Mouse (Mus musculus): ENCODE results near the gene Cbarp. TPM values are rescaled to one million over a fixed set of nuclear protein-coding genes. Genes with fewer than 3 reads are reported as not detected.

The Cbarp gene
- polyA plus RNA-seq, 2 experiments: 1.1 to 1.8 TPM

DNA sequence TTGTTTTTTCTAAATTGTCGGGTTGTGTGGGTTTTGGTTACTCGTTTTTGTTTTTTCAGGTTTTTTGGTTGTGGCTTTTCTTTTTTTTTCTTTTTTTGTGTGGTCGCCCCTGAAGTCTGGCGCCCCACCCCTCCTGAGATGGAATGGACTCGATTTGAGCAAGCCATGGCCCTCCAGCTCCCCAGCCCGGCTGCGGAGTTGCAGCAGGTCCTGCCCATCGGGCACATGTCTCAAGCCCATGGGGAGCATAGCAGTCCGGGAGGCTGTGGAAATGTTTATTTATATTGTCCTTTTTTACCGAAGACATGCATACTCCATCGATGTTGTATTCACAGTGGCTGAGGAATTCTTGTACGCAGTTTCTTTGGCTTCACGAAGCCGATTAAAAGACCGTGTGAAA lies 30.6 kb upstream of the Cbarp start:
- H3K36me3 ChIP-seq (replicated peaks; ENCODE audit: control insufficient read depth, insufficient read depth, low read depth): peaks cover 19% of the 10 kb centered on the region
- no peaks in the 10 kb centered on the region; the same call in 1 of the 2 replicates for H3K9me3 ChIP-seq (ENCODE audit: control insufficient read depth, low read length)
- H3K4me3 ChIP-seq (ENCODE audit: insufficient read depth in 1 of 2, low read depth in 2 of 2, low read length in 2 of 2): no peak overlapping the region
- no peak overlapping the region for H3K9ac ChIP-seq (replicated peaks)
- DNase-seq (ENCODE audit: low read depth in 3 of 3, low spot score in 3 of 3) (no peak), ATAC-seq (ENCODE audit: insufficient read depth) (no peak)
- no peak overlapping the region for H3K27ac ChIP-seq
- WGBS (ENCODE audit: insufficient replicate concordance): 88% methylated on average over 15 of the region's 15 CpGs
- peaks cover 17 to 19% of the 10 kb centered on the region in 2 experiments for H3K4me1 ChIP-seq (replicated peaks; ENCODE audit: control insufficient read depth in 2 of 2, insufficient read depth in 2 of 2, low read length in 1 of 2)
- TF ChIP-seq CTCF (IDR thresholded peaks at IDR 0.05; ENCODE audit: low read depth) (no peak), EP300 (IDR thresholded peaks at IDR 0.05; ENCODE audit: low read depth) (no peak)
- H3K27me3 ChIP-seq (ENCODE audit: control insufficient read depth, insufficient read depth, low read length): no peaks in the 10 kb centered on the region
- no peak overlapping the region for H3K4me2 ChIP-seq (ENCODE audit: low read depth)

DNA sequence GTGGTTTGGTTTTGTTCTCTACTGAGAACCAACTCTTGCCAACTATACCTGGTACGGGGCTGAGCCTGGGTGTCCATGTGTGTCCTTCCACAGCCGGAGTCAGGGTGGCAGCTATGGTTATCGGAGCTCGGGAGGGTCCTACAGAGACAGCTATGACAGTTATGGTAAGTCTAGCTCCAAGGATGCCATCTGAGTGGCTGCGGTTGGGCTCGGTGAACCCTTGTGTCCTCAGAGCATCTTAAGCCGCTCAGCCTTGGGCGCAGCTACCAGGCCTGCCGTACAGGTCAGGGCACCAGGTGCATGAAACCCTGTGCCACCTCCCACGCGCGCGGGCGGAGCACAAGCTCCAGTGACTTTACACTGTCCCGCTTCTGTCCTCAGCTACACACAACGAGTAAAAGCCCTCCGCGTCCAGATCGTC lies 30.0 kb upstream of the Cbarp start:
- Histone ChIP-seq H3K9ac (replicated peaks) (no peak overlapping the region), H3K27ac (no peak overlapping the region), H3K9me3 (ENCODE audit: control insufficient read depth, low read length) (no peaks in the 10 kb centered on the region; the same call in 1 of the 2 replicates), H3K4me1 (replicated peaks; ENCODE audit: control insufficient read depth in 2 of 2, insufficient read depth in 2 of 2, low read length in 1 of 2) (peaks cover 18 to 24% of the 10 kb centered on the region in 2 experiments), H3K4me2 (ENCODE audit: low read depth) (no peak overlapping the region), H3K36me3 (replicated peaks; ENCODE audit: control insufficient read depth, insufficient read depth, low read depth) (peaks cover 19% of the 10 kb centered on the region), H3K4me3 (ENCODE audit: insufficient read depth in 1 of 2, low read depth in 2 of 2, low read length in 2 of 2) (no peak overlapping the region), H3K27me3 (ENCODE audit: control insufficient read depth, insufficient read depth, low read length) (no peaks in the 10 kb centered on the region)
- TF ChIP-seq CTCF (IDR thresholded peaks at IDR 0.05; ENCODE audit: low read depth) (no peak), EP300 (IDR thresholded peaks at IDR 0.05; ENCODE audit: low read depth) (no peak)
- ATAC-seq (ENCODE audit: insufficient read depth) (no peak), DNase-seq (ENCODE audit: low read depth in 3 of 3, low spot score in 3 of 3) (no peak)
- WGBS (ENCODE audit: insufficient replicate concordance): 92% methylated on average over 19 of the region's 19 CpGs

DNA sequence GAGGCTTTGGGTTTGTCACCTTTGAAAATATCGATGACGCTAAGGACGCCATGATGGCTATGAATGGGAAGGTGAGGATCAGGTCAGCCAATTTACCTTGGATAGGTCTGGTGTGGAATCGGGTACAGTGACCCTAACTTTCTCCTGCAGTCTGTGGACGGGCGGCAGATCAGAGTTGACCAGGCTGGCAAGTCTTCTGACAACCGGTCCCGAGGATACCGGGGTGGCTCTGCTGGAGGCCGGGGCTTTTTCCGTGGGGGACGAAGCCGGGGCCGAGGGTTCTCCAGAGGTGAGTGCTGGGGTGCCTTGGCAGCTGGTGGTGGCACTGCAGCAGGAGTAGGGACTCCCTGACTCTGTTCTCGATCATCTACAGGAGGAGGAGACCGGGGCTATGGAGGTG lies 29.4 kb upstream of the Cbarp start:
- WGBS (ENCODE audit: insufficient replicate concordance): 91% methylated on average over 16 of the region's 16 CpGs
- no peak for TF ChIP-seq CTCF (IDR thresholded peaks at IDR 0.05; ENCODE audit: low read depth)
- ATAC-seq (ENCODE audit: insufficient read depth) (no peak), DNase-seq (ENCODE audit: low read depth in 3 of 3, low spot score in 3 of 3) (no peak)
- Histone ChIP-seq H3K36me3 (replicated peaks; ENCODE audit: control insufficient read depth, insufficient read depth, low read depth) (peaks cover 19% of the 10 kb centered on the region), H3K4me1 (replicated peaks; ENCODE audit: control insufficient read depth in 2 of 2, insufficient read depth in 2 of 2, low read length in 1 of 2) (peaks cover 23 to 29% of the 10 kb centered on the region in 2 experiments), H3K4me3 (ENCODE audit: insufficient read depth in 1 of 2, low read depth in 2 of 2, low read length in 2 of 2) (no peak overlapping the region), H3K9me3 (ENCODE audit: control insufficient read depth, low read length) (no peaks in the 10 kb centered on the region; the same call in 1 of the 2 replicates), H3K9ac (replicated peaks) (no peak overlapping the region), H3K27me3 (ENCODE audit: control insufficient read depth, insufficient read depth, low read length) (no peaks in the 10 kb centered on the region), H3K27ac (no peak overlapping the region), H3K4me2 (ENCODE audit: low read depth) (no peak overlapping the region)

DNA sequence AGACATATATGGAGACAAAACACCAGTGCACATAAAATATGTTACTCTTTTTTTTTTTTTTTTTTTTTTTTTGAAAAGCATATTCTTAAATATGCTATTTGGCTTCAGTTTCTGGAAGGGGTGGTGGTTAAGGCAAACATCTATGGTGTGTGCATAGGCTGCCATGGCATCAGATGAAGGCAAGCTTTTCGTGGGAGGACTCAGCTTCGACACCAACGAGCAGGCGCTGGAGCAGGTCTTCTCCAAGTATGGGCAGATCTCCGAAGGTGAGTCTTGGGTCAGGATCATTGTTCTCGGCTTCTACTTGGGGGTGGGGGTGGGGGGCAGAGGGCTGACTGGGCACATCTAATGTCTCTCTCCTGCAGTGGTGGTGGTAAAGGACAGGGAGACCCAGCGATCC lies 29.0 kb upstream of the Cbarp start:
- H3K36me3 ChIP-seq (replicated peaks; ENCODE audit: control insufficient read depth, insufficient read depth, low read depth): peaks cover 19% of the 10 kb centered on the region
- no peaks in the 10 kb centered on the region for H3K27me3 ChIP-seq (ENCODE audit: control insufficient read depth, insufficient read depth, low read length)
- H3K4me1 ChIP-seq (replicated peaks; ENCODE audit: control insufficient read depth in 2 of 2, insufficient read depth in 2 of 2, low read length in 1 of 2): peaks cover 24 to 29% of the 10 kb centered on the region in 2 experiments
- WGBS (ENCODE audit: insufficient replicate concordance): 94% methylated on average over 7 of the region's 7 CpGs
- no peak overlapping the region for H3K9ac ChIP-seq (replicated peaks)
- no peak overlapping the region for H3K4me3 ChIP-seq (ENCODE audit: insufficient read depth in 1 of 2, low read depth in 2 of 2, low read length in 2 of 2)
- no peak for ATAC-seq (ENCODE audit: insufficient read depth)
- no peak for DNase-seq (ENCODE audit: low read depth in 3 of 3, low spot score in 3 of 3)
- H3K27ac ChIP-seq: no peak overlapping the region
- TF ChIP-seq EP300 (IDR thresholded peaks at IDR 0.05; ENCODE audit: low read depth) (no peak), CTCF (IDR thresholded peaks at IDR 0.05; ENCODE audit: low read depth) (no peak)
- no peak overlapping the region for H3K4me2 ChIP-seq (ENCODE audit: low read depth)
- H3K9me3 ChIP-seq (ENCODE audit: control insufficient read depth, low read length): no peaks in the 10 kb centered on the region; the same call in 1 of the 2 replicates

DNA sequence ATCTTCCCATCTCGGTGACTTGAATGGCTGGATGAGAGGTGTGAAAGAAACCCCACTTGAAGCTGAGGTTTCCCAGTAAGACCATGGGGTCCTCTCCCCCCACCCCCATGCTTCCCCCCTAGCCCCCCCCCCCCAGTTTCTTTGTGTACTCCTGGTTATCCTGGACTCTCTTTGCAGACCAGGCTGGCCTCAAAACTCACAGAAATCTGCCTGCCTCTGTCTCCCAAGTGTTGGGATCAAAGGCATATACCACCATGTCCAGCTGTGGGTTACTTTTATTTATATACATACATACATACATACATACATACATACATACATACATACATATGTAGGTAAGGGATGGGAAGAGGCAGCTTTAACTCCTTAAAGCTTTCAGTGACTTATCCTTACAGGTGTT lies 28.4 kb upstream of the Cbarp start:
- ATAC-seq (ENCODE audit: insufficient read depth): no peak
- H3K27ac ChIP-seq: peak overlapping the region; percentile 88; the same call in 1 of the 2 replicates

More for the DNA sequence above, 28.4 kb upstream of the Cbarp start:
- H3K9me3 ChIP-seq (ENCODE audit: control insufficient read depth, low read length): no peaks in the 10 kb centered on the region; the same call in 1 of the 2 replicates
- peaks cover 19% of the 10 kb centered on the region for H3K36me3 ChIP-seq (replicated peaks; ENCODE audit: control insufficient read depth, insufficient read depth, low read depth)
- 56% methylated on average over 1 of the region's 1 CpGs for WGBS (ENCODE audit: insufficient replicate concordance)
- TF ChIP-seq CTCF (IDR thresholded peaks at IDR 0.05; ENCODE audit: low read depth) (no peak), EP300 (IDR thresholded peaks at IDR 0.05; ENCODE audit: low read depth) (no peak)
- no peaks in the 10 kb centered on the region for H3K27me3 ChIP-seq (ENCODE audit: control insufficient read depth, insufficient read depth, low read length)
- H3K9ac ChIP-seq (replicated peaks): no peak overlapping the region; the same call in 1 of the 2 replicates
- no peak for DNase-seq (ENCODE audit: low read depth in 3 of 3, low spot score in 3 of 3)
- peak overlapping the region in 1 of 2 experiments; percentile 76; a peak in 1 of 4 replicates for H3K4me3 ChIP-seq (ENCODE audit: insufficient read depth in 1 of 2, low read depth in 2 of 2, low read length in 2 of 2)
- peak overlapping the region; percentile 85 for H3K4me2 ChIP-seq (ENCODE audit: low read depth)
- H3K4me1 ChIP-seq (replicated peaks; ENCODE audit: control insufficient read depth in 2 of 2, insufficient read depth in 2 of 2, low read length in 1 of 2): peaks cover 27 to 32% of the 10 kb centered on the region in 2 experiments

All from liver, embryonic 14.5 days (tissue).